Mouse (Mus musculus): ENCODE results near the gene Ugt2b35. TPM values are rescaled to one million over a fixed set of nuclear protein-coding genes. Genes with fewer than 3 reads are reported as not detected.
"Not testable (repeated sequence)": the region's sequence is repeated elsewhere in the genome, so short reads cannot be mapped to it uniquely, and the experiment has no call there.

Ugt2b35 gene
- not detected in 2 replicates for polyA plus RNA-seq (2015; fragmentation: Nextera tagmentation; extraction: Ambion mirVana)

- H3K4me1 ChIP-seq (ENCODE audit: control insufficient read depth, insufficient read depth, low read depth, low read length), result no peaks in the 10 kb centered on the region
- ATAC-seq, result no peak
- H3K9me3 ChIP-seq (ENCODE audit: control insufficient read depth, low read length), result no peaks in the 10 kb centered on the region
- no peak within 1 kb of the TSS for H3K4me2 ChIP-seq (ENCODE audit: low read length)
- no peak within 1 kb of the TSS for H3K9ac ChIP-seq (ENCODE audit: low read depth, low read length)
- 78% methylated on average over 4 of the region's 4 CpGs for WGBS
- no peaks in the 10 kb centered on the region for H3K27me3 ChIP-seq (replicated peaks; ENCODE audit: control insufficient read depth, insufficient read depth, low read length)
- no peak within 1 kb of the TSS for H3K4me3 ChIP-seq (ENCODE audit: low read length)
- no peaks in the 10 kb centered on the region for H3K36me3 ChIP-seq (ENCODE audit: control insufficient read depth, insufficient read depth, low read length)
- H3K27ac ChIP-seq (ENCODE audit: low read depth, low read length), result no peak within 1 kb of the TSS
Measured at GRCm38 (mm10) chr5:87000395-87001073, at the start of gene Ugt2b35. Ugt2b35 (plus strand) TSS chr5:87000860.

DNA sequence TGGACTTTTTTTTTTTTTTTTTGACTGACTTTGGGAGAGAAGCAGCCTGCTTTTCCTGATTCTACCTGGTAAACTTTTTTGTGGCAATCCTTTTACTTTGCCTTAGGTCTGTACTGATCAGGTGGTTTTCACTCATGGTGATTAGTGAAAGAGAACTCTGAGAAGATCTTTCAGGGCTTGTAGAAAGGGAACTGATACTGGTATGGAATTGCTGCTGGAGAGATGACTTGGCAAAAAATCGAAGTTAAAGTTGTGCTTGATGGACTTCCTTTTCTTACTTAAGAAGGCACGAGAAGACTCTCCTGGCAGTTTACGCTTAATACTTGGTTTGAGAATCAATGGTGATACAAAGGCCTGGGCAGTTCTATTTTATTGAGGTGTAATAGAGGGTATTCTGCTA is 40.2 kb upstream of the Ugt2b35 start:
- 94% methylated on average over 3 of the region's 3 CpGs for WGBS
- ATAC-seq, result no peak
- Histone ChIP-seq H3K4me2 (ENCODE audit: low read length) (no peak overlapping the region), H3K27ac (ENCODE audit: low read depth, low read length) (no peak overlapping the region), H3K9ac (ENCODE audit: low read depth, low read length) (no peak overlapping the region), H3K4me1 (ENCODE audit: control insufficient read depth, insufficient read depth, low read depth, low read length) (no peaks in the 10 kb centered on the region), H3K4me3 (ENCODE audit: low read length) (no peak overlapping the region), H3K36me3 (ENCODE audit: control insufficient read depth, insufficient read depth, low read length) (no peaks in the 10 kb centered on the region), H3K9me3 (ENCODE audit: control insufficient read depth, low read length) (no peaks in the 10 kb centered on the region), H3K27me3 (replicated peaks; ENCODE audit: control insufficient read depth, insufficient read depth, low read length) (no peaks in the 10 kb centered on the region)

GRCm38 (mm10) chr5:86961587-86962358 is 38.9 kb upstream of the Ugt2b35 start:
- Histone ChIP-seq H3K27me3 (replicated peaks; ENCODE audit: control insufficient read depth, insufficient read depth, low read length) (no peaks in the 10 kb centered on the region), H3K27ac (ENCODE audit: low read depth, low read length) (no peak overlapping the region), H3K9ac (ENCODE audit: low read depth, low read length) (no peak overlapping the region), H3K36me3 (ENCODE audit: control insufficient read depth, insufficient read depth, low read length) (no peaks in the 10 kb centered on the region), H3K4me3 (ENCODE audit: low read length) (no peak overlapping the region), H3K4me1 (ENCODE audit: control insufficient read depth, insufficient read depth, low read depth, low read length) (no peaks in the 10 kb centered on the region), H3K4me2 (ENCODE audit: low read length) (no peak overlapping the region), H3K9me3 (ENCODE audit: control insufficient read depth, low read length) (no peaks in the 10 kb centered on the region)
- 87% methylated on average over 3 of the region's 3 CpGs for WGBS
- no peak for ATAC-seq

DNA sequence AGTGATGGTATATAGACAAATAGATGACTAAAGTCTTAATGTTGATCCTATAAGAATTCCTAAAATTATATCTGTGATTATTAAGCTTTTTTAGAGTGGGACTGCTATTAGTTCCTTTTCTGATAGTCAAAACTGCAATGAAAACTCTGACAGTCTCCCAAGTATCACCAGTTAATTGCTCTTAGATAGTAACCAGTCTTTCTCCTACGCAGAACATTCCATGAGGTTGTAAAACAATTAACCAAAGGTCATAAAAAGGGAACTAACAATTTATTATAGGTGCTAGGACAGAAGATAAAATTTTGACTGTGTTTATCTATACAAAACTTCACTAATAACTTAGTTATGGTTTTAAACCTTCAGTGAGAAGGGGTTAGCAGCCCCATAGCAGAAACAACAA is 37.8 kb upstream of the Ugt2b35 start:
- H3K27ac ChIP-seq (ENCODE audit: low read depth, low read length); H3K36me3 ChIP-seq (ENCODE audit: control insufficient read depth, insufficient read depth, low read length); H3K4me2 ChIP-seq (ENCODE audit: low read length); H3K9ac ChIP-seq (ENCODE audit: low read depth, low read length); H3K4me1 ChIP-seq (ENCODE audit: control insufficient read depth, insufficient read depth, low read depth, low read length); H3K4me3 ChIP-seq (ENCODE audit: low read length); ATAC-seq; H3K27me3 ChIP-seq (replicated peaks; ENCODE audit: control insufficient read depth, insufficient read depth, low read length); H3K9me3 ChIP-seq (ENCODE audit: control insufficient read depth, low read length): not testable (repeated sequence)
- 85% methylated on average over 1 of the region's 1 CpGs for WGBS

DNA sequence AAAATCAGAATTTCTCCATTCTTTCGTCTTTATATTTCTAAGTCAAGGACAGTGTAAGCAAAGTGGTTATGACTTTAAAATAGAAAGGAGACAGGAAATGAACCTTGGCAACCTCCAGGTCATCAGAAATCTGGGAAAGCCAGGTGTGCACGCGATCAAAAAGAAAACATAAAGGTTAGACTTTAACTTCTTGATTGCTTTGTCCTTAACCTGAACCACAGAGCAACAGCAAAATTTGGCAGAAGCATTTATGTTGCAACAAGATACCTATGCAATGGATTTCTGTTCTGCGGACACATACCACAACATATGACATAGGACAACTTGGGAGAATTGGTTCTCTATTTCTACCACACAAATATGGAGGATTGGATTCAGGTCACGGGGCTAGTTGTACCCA is 33.4 kb upstream of the Ugt2b35 start:
- not testable (repeated sequence) for H3K9ac ChIP-seq (ENCODE audit: low read depth, low read length); H3K4me2 ChIP-seq (ENCODE audit: low read length); H3K27ac ChIP-seq (ENCODE audit: low read depth, low read length); H3K9me3 ChIP-seq (ENCODE audit: control insufficient read depth, low read length); H3K36me3 ChIP-seq (ENCODE audit: control insufficient read depth, insufficient read depth, low read length); H3K4me3 ChIP-seq (ENCODE audit: low read length); H3K4me1 ChIP-seq (ENCODE audit: control insufficient read depth, insufficient read depth, low read depth, low read length); ATAC-seq; H3K27me3 ChIP-seq (replicated peaks; ENCODE audit: control insufficient read depth, insufficient read depth, low read length)
- WGBS, result 96% methylated on average over 5 of the region's 5 CpGs

- WGBS, result 90% methylated on average over 6 of the region's 6 CpGs
- Histone ChIP-seq H3K27ac (ENCODE audit: low read depth, low read length) (no peak overlapping the region), H3K9ac (ENCODE audit: low read depth, low read length) (no peak overlapping the region), H3K36me3 (ENCODE audit: control insufficient read depth, insufficient read depth, low read length) (no peaks in the 10 kb centered on the region), H3K4me1 (ENCODE audit: control insufficient read depth, insufficient read depth, low read depth, low read length) (no peaks in the 10 kb centered on the region), H3K4me2 (ENCODE audit: low read length) (no peak overlapping the region), H3K27me3 (replicated peaks; ENCODE audit: control insufficient read depth, insufficient read depth, low read length) (no peaks in the 10 kb centered on the region), H3K4me3 (ENCODE audit: low read length) (no peak overlapping the region), H3K9me3 (ENCODE audit: control insufficient read depth, low read length) (no peaks in the 10 kb centered on the region)
- ATAC-seq, result no peak
Measured at GRCm38 (mm10) chr5:87004735-87005134, 4.1 kb downstream of the Ugt2b35 start.

GRCm38 (mm10) chr5:87015477-87015876 is 14.8 kb downstream of the Ugt2b35 start:
- no peaks in the 10 kb centered on the region for H3K9me3 ChIP-seq (ENCODE audit: control insufficient read depth, low read length)
- 86% methylated on average over 3 of the region's 3 CpGs for WGBS
- no peak for ATAC-seq
- no peak overlapping the region for H3K4me2 ChIP-seq (ENCODE audit: low read length)
- H3K36me3 ChIP-seq (ENCODE audit: control insufficient read depth, insufficient read depth, low read length), result no peaks in the 10 kb centered on the region
- no peak overlapping the region for H3K27ac ChIP-seq (ENCODE audit: low read depth, low read length)
- H3K9ac ChIP-seq (ENCODE audit: low read depth, low read length), result no peak overlapping the region
- no peaks in the 10 kb centered on the region for H3K27me3 ChIP-seq (replicated peaks; ENCODE audit: control insufficient read depth, insufficient read depth, low read length)
- H3K4me3 ChIP-seq (ENCODE audit: low read length), result no peak overlapping the region
- no peaks in the 10 kb centered on the region for H3K4me1 ChIP-seq (ENCODE audit: control insufficient read depth, insufficient read depth, low read depth, low read length)

DNA sequence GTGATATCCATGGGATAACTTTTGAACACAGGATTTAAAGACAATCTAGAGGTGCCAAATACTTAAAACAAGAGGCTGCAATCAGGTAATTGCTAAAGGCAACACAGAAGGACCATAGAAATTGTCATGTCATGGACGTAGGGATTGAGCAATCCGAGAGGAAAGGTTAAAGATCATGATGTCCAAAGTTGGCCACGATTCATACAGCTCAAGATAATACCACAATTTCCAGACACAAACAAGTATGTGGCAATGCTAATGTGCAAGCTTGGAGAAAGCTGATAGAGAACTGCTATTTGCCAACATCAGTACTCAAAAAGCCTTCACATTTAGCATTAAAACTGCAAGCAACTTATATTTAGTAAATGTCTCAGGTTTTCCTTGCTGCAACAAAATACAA is 26.7 kb downstream of the Ugt2b35 start:
- H3K4me3 ChIP-seq (ENCODE audit: low read length), result no peak overlapping the region
- no peaks in the 10 kb centered on the region for H3K4me1 ChIP-seq (ENCODE audit: control insufficient read depth, insufficient read depth, low read depth, low read length)
- H3K9ac ChIP-seq (ENCODE audit: low read depth, low read length), result no peak overlapping the region
- 84% methylated on average over 3 of the region's 3 CpGs for WGBS
- H3K27ac ChIP-seq (ENCODE audit: low read depth, low read length), result no peak overlapping the region
- no peaks in the 10 kb centered on the region for H3K9me3 ChIP-seq (ENCODE audit: control insufficient read depth, low read length)
- no peaks in the 10 kb centered on the region for H3K36me3 ChIP-seq (ENCODE audit: control insufficient read depth, insufficient read depth, low read length)
- no peaks in the 10 kb centered on the region for H3K27me3 ChIP-seq (replicated peaks; ENCODE audit: control insufficient read depth, insufficient read depth, low read length)
- ATAC-seq, result no peak
- no peak overlapping the region for H3K4me2 ChIP-seq (ENCODE audit: low read length)

- Histone ChIP-seq H3K9me3 (ENCODE audit: control insufficient read depth, low read length) (no peaks in the 10 kb centered on the region), H3K9ac (ENCODE audit: low read depth, low read length) (no peak overlapping the region), H3K27me3 (replicated peaks; ENCODE audit: control insufficient read depth, insufficient read depth, low read length) (no peaks in the 10 kb centered on the region), H3K36me3 (ENCODE audit: control insufficient read depth, insufficient read depth, low read length) (no peaks in the 10 kb centered on the region), H3K27ac (ENCODE audit: low read depth, low read length) (no peak overlapping the region), H3K4me3 (ENCODE audit: low read length) (no peak overlapping the region), H3K4me2 (ENCODE audit: low read length) (no peak overlapping the region), H3K4me1 (ENCODE audit: control insufficient read depth, insufficient read depth, low read depth, low read length) (no peaks in the 10 kb centered on the region)
- no peak for ATAC-seq
- WGBS, result 91% methylated on average over 1 of the region's 1 CpGs
Measured at GRCm38 (mm10) chr5:87030624-87031023, 30.0 kb downstream of the Ugt2b35 start.
